Mouse (Mus musculus): Measurements from ENCODE around the gene Nr5a2.

DNA sequence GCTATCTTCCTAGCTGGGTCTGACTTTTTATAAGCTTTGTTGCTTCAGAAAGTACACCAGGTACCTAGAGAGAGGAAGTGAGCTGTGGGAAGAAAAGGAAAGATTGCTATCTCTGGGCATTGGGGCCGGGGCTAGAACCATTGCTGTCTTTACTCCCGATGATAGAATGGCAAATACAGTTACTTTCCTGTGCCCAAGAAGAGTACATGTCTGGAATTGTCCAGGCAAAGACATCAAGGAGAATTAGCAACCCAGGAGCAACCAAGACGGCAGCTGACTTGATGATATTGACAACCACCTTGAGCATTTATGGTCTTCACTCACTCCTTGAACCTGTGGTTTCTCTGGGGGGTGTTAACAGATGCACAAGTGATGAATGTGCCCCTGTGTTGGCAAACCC, 130.3 kb downstream of the Nr5a2 start:
- TF ChIP-seq USF1 (IDR thresholded peaks at IDR 0.05; ENCODE audit: low read depth): no peak
- TF ChIP-seq POLR2A (IDR thresholded peaks at IDR 0.05; ENCODE audit: insufficient read length, low read depth): no peak
- TF ChIP-seq MYOD1 (IDR thresholded peaks at IDR 0.05; ENCODE audit: control insufficient read depth in 1 of 3, insufficient read length in 2 of 3, low read depth in 2 of 3): no peak
- no peak for TF ChIP-seq POLR2AphosphoS2 (IDR thresholded peaks at IDR 0.05; ENCODE audit: insufficient read length, low read depth)
- TF ChIP-seq REST (IDR thresholded peaks at IDR 0.05; ENCODE audit: insufficient read depth, insufficient read length): no peak

Data from myocyte (in vitro differentiated cells).